9 mouse cellular contexts compared by ENCODE assay signal in the genomic region with DNA sequence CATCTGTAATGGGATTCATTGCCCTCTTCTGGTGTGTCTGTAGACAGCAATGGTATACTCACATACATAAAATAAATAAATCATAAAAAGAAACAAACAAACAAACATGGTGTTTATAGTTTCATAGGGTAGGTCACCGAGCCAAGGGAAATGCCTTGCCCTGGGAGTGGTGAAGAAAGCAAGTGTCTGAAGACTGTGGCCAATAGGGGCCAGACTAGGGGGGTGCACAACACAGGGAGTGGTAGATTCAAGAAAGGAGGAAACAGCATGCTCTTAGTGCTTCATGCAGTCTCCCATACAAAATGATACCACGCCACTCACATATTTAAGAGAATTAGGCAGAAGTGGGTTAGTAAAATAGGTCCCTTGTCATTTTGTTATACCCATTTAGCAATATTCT. TPM values are rescaled to one million over a fixed set of nuclear protein-coding genes. Genes with fewer than 3 reads are reported as not detected.
DNase-seq lines count a peak whose midpoint lies in the region; ATAC-seq lines count a peak whose summit lies in the region.
"Had no signal": no experiment of that assay in that cellular context is flagged by ENCODE, and none has a peak within 500 bp of the region (broad histone marks: within the 10 kb centered on the region; RNA-seq: fewer than 3 reads in every experiment).

No protein-coding gene starts in this region.

- ATAC-seq in kidney, embryonic 16.5 days (ENCODE audit: low FRiP score, low TSS enrichment), result no peak
- ATAC-seq in hindbrain, embryonic 13.5 days (ENCODE audit: low FRiP score), result no peak; the same call in 1 of the 2 replicates
- ATAC-seq in midbrain, embryonic 14.5 days (ENCODE audit: low FRiP score, low TSS enrichment), result no peak

- no peak overlapping the region for H3K9ac ChIP-seq in kidney, embryonic 16.5 days (replicated peaks; ENCODE audit: low read length)
- peak overlapping the region; percentile 89 for H3K9ac ChIP-seq in hindbrain, embryonic 13.5 days
- peak overlapping the region; percentile 85 for H3K9ac ChIP-seq in midbrain, embryonic 14.5 days (replicated peaks; ENCODE audit: low read length)

- peaks cover 3% of the 10 kb centered on the region for H3K36me3 ChIP-seq in kidney, embryonic 16.5 days (ENCODE audit: insufficient read depth, low read length)
- no peaks in the 10 kb centered on the region for H3K36me3 ChIP-seq in hindbrain, embryonic 13.5 days
- 0 out of 2 replicates have a peak, but pooled peaks cover 3% of the 10 kb centered on the region for H3K36me3 ChIP-seq in midbrain, embryonic 14.5 days (ENCODE audit: control insufficient read depth, insufficient read depth, low read length)

- H3K4me2 ChIP-seq in kidney, embryonic 16.5 days (replicated peaks; ENCODE audit: low read depth, low read length), result peak overlapping the region; percentile 60
- peak overlapping the region; percentile 86 for H3K4me2 ChIP-seq in hindbrain, embryonic 13.5 days
- H3K4me2 ChIP-seq in midbrain, embryonic 14.5 days (ENCODE audit: low read length), result peak overlapping the region; percentile 84

- WGBS in kidney, embryonic 16.5 days, result 90% methylated on average over 2 of the region's 2 CpGs
- 95% methylated on average over 2 of the region's 2 CpGs for WGBS in hindbrain, embryonic 13.5 days
- WGBS in midbrain, embryonic 14.5 days, result 94% methylated on average over 2 of the region's 2 CpGs

- no peak overlapping the region for H3K27ac ChIP-seq in kidney, embryonic 16.5 days (ENCODE audit: low read length)
- H3K27ac ChIP-seq in hindbrain, embryonic 13.5 days, result no peak overlapping the region
- H3K27ac ChIP-seq in midbrain, embryonic 14.5 days (replicated peaks; ENCODE audit: low read depth, low read length), result no peak overlapping the region

- H3K4me3 ChIP-seq in kidney, embryonic 16.5 days (ENCODE audit: low read length), result peak overlapping the region; percentile 85
- peak overlapping the region; percentile 90 for H3K4me3 ChIP-seq in hindbrain, embryonic 13.5 days
- H3K4me3 ChIP-seq in midbrain, embryonic 14.5 days (replicated peaks; ENCODE audit: low read depth, low read length), result peak overlapping the region; percentile 91

- no peaks in the 10 kb centered on the region for H3K9me3 ChIP-seq in kidney, embryonic 16.5 days (ENCODE audit: low read length)
- H3K9me3 ChIP-seq in hindbrain, embryonic 13.5 days, result no peaks in the 10 kb centered on the region
- no peaks in the 10 kb centered on the region for H3K9me3 ChIP-seq in midbrain, embryonic 14.5 days (ENCODE audit: control insufficient read depth, low read length)

- DNase-seq in kidney, postnatal 25 days, result no peak
- DNase-seq in R1 (ENCODE audit: low read depth, low spot score), result peak; percentile 12
- no peak for DNase-seq in midbrain, embryonic 14.5 days
- DNase-seq in thymus, postnatal 4 days, result no peak
- no peak for DNase-seq in adrenal gland, postnatal 25 days
- DNase-seq in spleen, postnatal 14 days (ENCODE audit: low spot score in 2 of 2), result no peak

- peaks cover 12% of the 10 kb centered on the region for H3K4me1 ChIP-seq in kidney, embryonic 16.5 days (ENCODE audit: insufficient read depth, low read length)
- peaks cover 32% of the 10 kb centered on the region for H3K4me1 ChIP-seq in hindbrain, embryonic 13.5 days (replicated peaks)
- peaks cover 15% of the 10 kb centered on the region for H3K4me1 ChIP-seq in midbrain, embryonic 14.5 days (ENCODE audit: control insufficient read depth, insufficient read depth, low read length)

- H3K27me3 ChIP-seq in kidney, embryonic 16.5 days (ENCODE audit: insufficient read depth, low read length), result peaks cover 22% of the 10 kb centered on the region
- H3K27me3 ChIP-seq in hindbrain, embryonic 13.5 days, result peaks cover 32% of the 10 kb centered on the region
- no peaks in the 10 kb centered on the region; the same call in 1 of the 2 replicates for H3K27me3 ChIP-seq in midbrain, embryonic 14.5 days (ENCODE audit: control insufficient read depth, insufficient read depth, low read length)

RNA-seq across cellular contexts. Expression of a gene that starts 0.6 kb away (rescaled TPM):
- 88.1 and 98.9 TPM in 2 replicates for polyA plus RNA-seq in kidney, embryonic 16.5 days (2015; fragmentation: Nextera tagmentation; extraction: Ambion mirVana)
- polyA plus RNA-seq in hindbrain, embryonic 13.5 days (2015; fragmentation: Nextera tagmentation; extraction: Ambion mirVana), result 88.4 and 89.5 TPM in 2 replicates
- 76.1 and 96.8 TPM in 2 replicates for polyA plus RNA-seq in midbrain, embryonic 14.5 days (2014; fragmentation: Nextera tagmentation; extraction: Ambion mirVana)
- total RNA-seq in adrenal gland, postnatal 25 days (2021), result 39.2 and 52.5 TPM in 2 replicates

RNA-seq across cellular contexts. Expression of a gene that starts 11.8 kb away (rescaled TPM):
- polyA plus RNA-seq in kidney, embryonic 16.5 days (2015; fragmentation: Nextera tagmentation; extraction: Ambion mirVana), result not detected in 2 replicates
- not detected in 2 replicates for polyA plus RNA-seq in hindbrain, embryonic 13.5 days (2015; fragmentation: Nextera tagmentation; extraction: Ambion mirVana)
- not detected in 2 replicates for polyA plus RNA-seq in midbrain, embryonic 14.5 days (2014; fragmentation: Nextera tagmentation; extraction: Ambion mirVana)
- total RNA-seq in adrenal gland, postnatal 25 days (2021), result 0.15 TPM in 1 of 2 replicates, not detected in the other
- total RNA-seq: gastrocnemius, adult 8-10 months had no signal
